Mouse (Mus musculus) right cerebral cortex, postnatal 10 days (tissue): Measurements from ENCODE around the gene Tesc.
A peak's percentile ranks its signal among the peaks of the same experiment; 100 is the strongest.

Experiments
- DNase-seq, 2 experiments: peaks; one replicate each; pipeline ENCODE4 v3.0.0; 2021; ENCODE audit warnings: low spot score in 2 of 2

The Tesc gene

GRCm38 (mm10) chr5:118073213-118073773 lies 45.8 kb downstream of the Tesc start:
- DNase-seq = no peak

- DNase-seq = no peak
Measured at GRCm38 (mm10) chr5:118076721-118077592, 49.4 kb downstream of the Tesc start.

GRCm38 (mm10) chr5:118078550-118078949 lies 51.0 kb downstream of the Tesc start:
- no peak for DNase-seq

- DNase-seq = no peak
Measured at GRCm38 (mm10) chr5:118079354-118079753, 51.8 kb downstream of the Tesc start.

GRCm38 (mm10) chr5:118079839-118080250 lies 52.3 kb downstream of the Tesc start:
- no peak for DNase-seq

- DNase-seq = no peak
Measured at GRCm38 (mm10) chr5:118081374-118081949, 53.9 kb downstream of the Tesc start.

- no peak for DNase-seq
Measured at GRCm38 (mm10) chr5:118081996-118082395, 54.5 kb downstream of the Tesc start.

- DNase-seq = peak; percentile 67 to 72
Measured at GRCm38 (mm10) chr5:118083060-118083638, 55.6 kb downstream of the Tesc start.

- no peak for DNase-seq
Measured at GRCm38 (mm10) chr5:118084171-118084727, 56.7 kb downstream of the Tesc start.

- DNase-seq = no peak
Measured at GRCm38 (mm10) chr5:118085313-118085712, 57.8 kb downstream of the Tesc start.

- no peak for DNase-seq
Measured at GRCm38 (mm10) chr5:118086956-118087355, 59.4 kb downstream of the Tesc start.

GRCm38 (mm10) chr5:118089102-118089501 lies 61.6 kb downstream of the Tesc start:
- no peak for DNase-seq

GRCm38 (mm10) chr5:118090101-118090500 lies 62.6 kb downstream of the Tesc start:
- DNase-seq = no peak

- DNase-seq = no peak
Measured at GRCm38 (mm10) chr5:118090837-118091236, 63.3 kb downstream of the Tesc start.

- DNase-seq = peak in 1 of 2 experiments; percentile 58
Measured at GRCm38 (mm10) chr5:118093321-118094035, 65.9 kb downstream of the Tesc start.

- no peak for DNase-seq
Measured at GRCm38 (mm10) chr5:118095433-118095832, 67.9 kb downstream of the Tesc start.

- DNase-seq = no peak
Measured at GRCm38 (mm10) chr5:118095849-118096248, 68.3 kb downstream of the Tesc start.

- no peak for DNase-seq
Measured at GRCm38 (mm10) chr5:118096317-118096716, 68.8 kb downstream of the Tesc start.

- no peak for DNase-seq
Measured at GRCm38 (mm10) chr5:118099069-118099869, 71.7 kb downstream of the Tesc start.

- no peak for DNase-seq
Measured at GRCm38 (mm10) chr5:118099870-118100478, 72.4 kb downstream of the Tesc start.
